Mouse (Mus musculus) hindbrain, embryonic 13.5 days (tissue): ENCODE data around the gene Dguok. TPM values are rescaled to one million over a fixed set of nuclear protein-coding genes. Genes with fewer than 3 reads are reported as not detected.

ENCODE experiments used
- ATAC-seq: fragments of 200-750 bp; cut with Nextera tagmentation; 2 replicates; pipeline ENCODE4 v1.8.0; 2017; ENCODE audit warnings: moderate TSS enrichment; ENCODE audit not compliant: low FRiP score
- H3K27ac ChIP-seq: fragments of 300-500 bp; sonication (generic); 2 replicates; pipeline ENCODE4 v1.5.1; 2015; ENCODE audit warnings: inconsistent platforms, mild to moderate bottlenecking, moderate library complexity
- H3K27me3 ChIP-seq: fragments of 300-500 bp; sonication (generic); 2 replicates; pipeline ENCODE4 v1.6.1; 2015; ENCODE audit warnings: mild to moderate bottlenecking, inconsistent platforms
- H3K36me3 ChIP-seq: fragments of 300-500 bp; sonication (generic); 2 replicates; pipeline ENCODE4 v1.6.1; 2015; ENCODE audit warnings: mild to moderate bottlenecking, inconsistent platforms
- H3K4me1 ChIP-seq: fragments of 300-500 bp; sonication (generic); replicated peaks from 2 replicates; pipeline ENCODE4 v1.6.1; 2015; ENCODE audit warnings: inconsistent platforms
- H3K4me2 ChIP-seq: fragments of 300-500 bp; sonication (generic); 2 replicates; pipeline ENCODE4 v1.6.1; 2015; ENCODE audit warnings: inconsistent platforms, mild to moderate bottlenecking, moderate library complexity
- H3K4me3 ChIP-seq: fragments of 300-500 bp; sonication (generic); 2 replicates; pipeline ENCODE4 v1.5.1; 2015; ENCODE audit warnings: mild to moderate bottlenecking, inconsistent platforms
- H3K9ac ChIP-seq: fragments of 300-500 bp; sonication (generic); 2 replicates; pipeline ENCODE4 v1.6.1; 2015; ENCODE audit warnings: mild to moderate bottlenecking, inconsistent platforms
- H3K9me3 ChIP-seq: fragments of 300-500 bp; sonication (generic); 2 replicates; pipeline ENCODE4 v1.6.1; 2016; ENCODE audit warnings: inconsistent platforms
- WGBS: fragments of 180-500 bp; shearing (Covaris S2); methylation state at CpG from one replicate; pipeline ENCODE4 v1.1.7; 2015; 5-methylcytosine and 5-hydroxymethylcytosine counted together
- polyA plus RNA-seq: library from polyadenylated mRNA; unstranded; fragments of >200 nt; fragmentation: Nextera tagmentation; extraction: Ambion mirVana; gene quantifications from 2 replicates; pipeline ENCODE4 v1.2.1, GENCODE M21; 2015

Dguok gene
- polyA plus RNA-seq, 1 experiment from 2014 or later: 69.7 TPM

- H3K4me2 ChIP-seq: peak overlapping the region; percentile 88
- 40% methylated on average over 3 of the region's 3 CpGs for WGBS
- no peak for ATAC-seq
- H3K9me3 ChIP-seq: no peaks in the 10 kb centered on the region
- peak overlapping the region; percentile 12; the same call in 1 of the 2 replicates for H3K27ac ChIP-seq
- peaks cover 86% of the 10 kb centered on the region for H3K4me1 ChIP-seq
- H3K4me3 ChIP-seq: 0 out of 2 replicates have a peak overlapping the region, but pooled peaks have one; percentile 82
- H3K9ac ChIP-seq: peak overlapping the region; percentile 94
- no peaks in the 10 kb centered on the region for H3K27me3 ChIP-seq
- peaks cover 10% of the 10 kb centered on the region; the same call in 1 of the 2 replicates for H3K36me3 ChIP-seq
Measured at GRCm38 (mm10) chr6:83437802-83438201, 69.0 kb downstream of the Dguok start.

- no peaks in the 10 kb centered on the region for H3K9me3 ChIP-seq
- H3K4me3 ChIP-seq: no peak overlapping the region
- H3K27ac ChIP-seq: no peak overlapping the region
- no peak overlapping the region for H3K4me2 ChIP-seq
- H3K9ac ChIP-seq: no peak overlapping the region
- H3K4me1 ChIP-seq: peaks cover 86% of the 10 kb centered on the region
- no peaks in the 10 kb centered on the region for H3K27me3 ChIP-seq
- peaks cover 10% of the 10 kb centered on the region; the same call in 1 of the 2 replicates for H3K36me3 ChIP-seq
- ATAC-seq: no peak
- 83% methylated on average over 3 of the region's 3 CpGs for WGBS
Measured at GRCm38 (mm10) chr6:83437225-83437624, 69.5 kb downstream of the Dguok start.

- H3K4me2 ChIP-seq: no peak overlapping the region
- no peaks in the 10 kb centered on the region for H3K9me3 ChIP-seq
- no peaks in the 10 kb centered on the region for H3K27me3 ChIP-seq
- no peak overlapping the region for H3K27ac ChIP-seq
- H3K4me3 ChIP-seq: no peak overlapping the region
- H3K36me3 ChIP-seq: peaks cover 10% of the 10 kb centered on the region; the same call in 1 of the 2 replicates
- no peak for ATAC-seq
- H3K4me1 ChIP-seq: peaks cover 86% of the 10 kb centered on the region
- H3K9ac ChIP-seq: no peak overlapping the region
- WGBS: 80% methylated on average over 4 of the region's 4 CpGs
Measured at GRCm38 (mm10) chr6:83436547-83436946, 70.2 kb downstream of the Dguok start.

GRCm38 (mm10) chr6:83435174-83435573, 71.6 kb downstream of the Dguok start:
- Histone ChIP-seq H3K9ac (peak overlapping the region; percentile 51), H3K4me2 (0 out of 2 replicates have a peak overlapping the region, but pooled peaks have one; percentile 4), H3K27me3 (no peaks in the 10 kb centered on the region), H3K27ac (peak overlapping the region; percentile 69), H3K9me3 (no peaks in the 10 kb centered on the region), H3K4me1 (peaks cover 89% of the 10 kb centered on the region), H3K4me3 (no peak overlapping the region), H3K36me3 (peaks cover 10% of the 10 kb centered on the region; the same call in 1 of the 2 replicates)
- ATAC-seq: no peak
- WGBS: 28% methylated on average over 5 of the region's 5 CpGs

GRCm38 (mm10) chr6:83433546-83433945, 73.2 kb downstream of the Dguok start:
- Histone ChIP-seq H3K27ac (no peak overlapping the region), H3K4me3 (no peak overlapping the region), H3K36me3 (peaks cover 14% of the 10 kb centered on the region; the same call in 1 of the 2 replicates), H3K4me2 (no peak overlapping the region), H3K9ac (0 out of 2 replicates have a peak overlapping the region, but pooled peaks have one; percentile 29), H3K9me3 (no peaks in the 10 kb centered on the region), H3K4me1 (peaks cover 88% of the 10 kb centered on the region), H3K27me3 (no peaks in the 10 kb centered on the region)
- no peak for ATAC-seq
- 76% methylated on average over 4 of the region's 4 CpGs for WGBS

GRCm38 (mm10) chr6:83432966-83433365, 73.8 kb downstream of the Dguok start:
- no peak overlapping the region for H3K4me3 ChIP-seq
- WGBS: 89% methylated on average over 7 of the region's 7 CpGs
- no peak for ATAC-seq
- no peaks in the 10 kb centered on the region for H3K27me3 ChIP-seq
- peak overlapping the region; percentile 35; the same call in 1 of the 2 replicates for H3K27ac ChIP-seq
- H3K9ac ChIP-seq: no peak overlapping the region
- peaks cover 14% of the 10 kb centered on the region; the same call in 1 of the 2 replicates for H3K36me3 ChIP-seq
- peaks cover 88% of the 10 kb centered on the region for H3K4me1 ChIP-seq
- H3K4me2 ChIP-seq: no peak overlapping the region
- H3K9me3 ChIP-seq: no peaks in the 10 kb centered on the region

Other genes with a start within 250 kb of the Dguok start
- gene Mthfd2, start 181.1 kb downstream of the Dguok start, polyA plus RNA-seq: 23.8 and 26.3 TPM in 2 replicates
- 27.3 and 27.6 TPM in 2 replicates for gene Mob1a, start 181.0 kb downstream of the Dguok start, polyA plus RNA-seq
- 62.2 and 68.7 TPM in 2 replicates for gene Bola3, start 157.8 kb downstream of the Dguok start, polyA plus RNA-seq
- 69.8 and 75.4 TPM in 2 replicates for gene Tet3, start 47.9 kb downstream of the Dguok start, polyA plus RNA-seq
- 2.0 and 2.8 TPM in 2 replicates for gene Actg2, start 29.3 kb upstream of the Dguok start, polyA plus RNA-seq
- 50.1 and 51.4 TPM in 2 replicates for gene Stambp, start 65.8 kb upstream of the Dguok start, polyA plus RNA-seq
- not detected in 2 replicates for gene Clec4f, start 149.2 kb upstream of the Dguok start, polyA plus RNA-seq
- not detected in 2 replicates for gene Cd207, start 170.9 kb upstream of the Dguok start, polyA plus RNA-seq
- not detected in 2 replicates for gene Vax2, start 204.3 kb upstream of the Dguok start, polyA plus RNA-seq
- not detected in 2 replicates for gene Atp6v1b1, start 236.0 kb upstream of the Dguok start, polyA plus RNA-seq